Comparison of ENCODE assay signal across 16 mouse cellular contexts in the genomic region with DNA sequence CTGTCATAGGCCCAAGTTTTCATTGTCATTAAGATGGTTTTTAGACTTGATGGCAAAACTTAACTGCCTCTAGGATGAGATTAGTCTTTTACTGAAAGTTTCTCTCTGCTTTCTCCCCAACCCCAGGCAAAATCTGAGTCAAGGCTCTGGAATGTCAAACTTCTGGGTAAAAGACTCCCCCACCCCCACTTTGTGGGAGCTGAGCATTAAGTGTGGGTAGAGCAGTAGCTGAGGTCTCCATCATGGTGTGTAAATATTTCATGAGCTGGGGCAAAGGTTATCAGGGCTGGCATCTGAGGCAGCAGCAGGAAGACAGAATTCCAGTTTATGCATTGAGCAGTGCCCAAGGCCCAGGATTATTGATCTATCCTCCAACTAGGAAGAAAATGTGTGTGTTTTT.
A peak's percentile ranks its signal among the peaks of the same experiment; 100 is the strongest.
DNase-seq lines count a peak whose midpoint lies in the region; ATAC-seq lines count a peak whose summit lies in the region.
"Had no signal": no experiment of that assay in that cellular context is flagged by ENCODE, and none has a peak within 500 bp of the region (broad histone marks: within the 10 kb centered on the region; RNA-seq: fewer than 3 reads in every experiment).

No protein-coding gene starts in this region.

- no peak overlapping the region for H3K4me3 ChIP-seq in liver, embryonic 13.5 days (replicated peaks)
- H3K4me3 ChIP-seq: forebrain, embryonic 12.5 days; gastrocnemius, adult 2 months; heart, adult 2 months; limb, embryonic 13.5 days; neural tube, embryonic 12.5 days had no signal

- 0 out of 2 replicates have a peak, but pooled peaks have one; percentile 31 for ATAC-seq in liver, embryonic 13.5 days (ENCODE audit: low read depth)
- ATAC-seq: hindbrain, postnatal 0 days; midbrain, embryonic 16.5 days had no signal

- no peaks in the 10 kb centered on the region for H3K9me3 ChIP-seq in liver, embryonic 13.5 days (replicated peaks)
- H3K9me3 ChIP-seq: forebrain, embryonic 12.5 days; limb, embryonic 13.5 days; neural tube, embryonic 12.5 days had no signal

- H3K4me2 ChIP-seq in liver, embryonic 13.5 days: no peak overlapping the region
- H3K4me2 ChIP-seq: forebrain, embryonic 12.5 days; limb, embryonic 13.5 days; neural tube, embryonic 12.5 days had no signal

- H3K4me1 ChIP-seq in liver, embryonic 13.5 days (replicated peaks): no peaks in the 10 kb centered on the region
- H3K4me1 ChIP-seq: forebrain, embryonic 12.5 days; limb, embryonic 13.5 days; neural tube, embryonic 12.5 days had no signal

- no peaks in the 10 kb centered on the region for H3K27me3 ChIP-seq in liver, embryonic 13.5 days
- H3K27me3 ChIP-seq: forebrain, embryonic 12.5 days; limb, embryonic 13.5 days; neural tube, embryonic 12.5 days had no signal

- DNase-seq in kidney, postnatal 36 days: peak; percentile 4
- DNase-seq in kidney, adult 18-20 months: no peak
- peak; percentile 83 for DNase-seq in 3T3-L1 (ENCODE audit: low read depth, low spot score)
- DNase-seq in R1 (ENCODE audit: low read depth, low spot score): peak; percentile 1
- DNase-seq in liver, embryonic 13.5 days: no peak
- DNase-seq in frontal cortex, adult 2 months (ENCODE audit: extremely low spot score in 1 of 2, low spot score in 1 of 2): no peak
- no peak for DNase-seq in adrenal gland, postnatal 25 days
- DNase-seq: adrenal gland, postnatal 10 days; cerebellum, postnatal 10 days; gastrocnemius, adult 2 months; heart, adult 2 months had no signal

- no peak overlapping the region for H3K27ac ChIP-seq in liver, embryonic 13.5 days
- H3K27ac ChIP-seq: forebrain, embryonic 12.5 days; gastrocnemius, adult 2 months; heart, adult 2 months; hindbrain, postnatal 0 days; limb, embryonic 13.5 days; neural tube, embryonic 12.5 days had no signal

- H3K9ac ChIP-seq in liver, embryonic 13.5 days: no peak overlapping the region
- H3K9ac ChIP-seq: forebrain, embryonic 12.5 days; limb, embryonic 13.5 days; neural tube, embryonic 12.5 days had no signal

- no peaks in the 10 kb centered on the region for H3K36me3 ChIP-seq in liver, embryonic 13.5 days
- H3K36me3 ChIP-seq: forebrain, embryonic 12.5 days; limb, embryonic 13.5 days; neural tube, embryonic 12.5 days had no signal

Comparison
In these comparisons a context has a peak if more than half of its experiments do, and no peak if none do; other contexts are left out.
1. DNase-seq: peak in kidney, postnatal 36 days (2 of 2), 3T3-L1 (single experiment) and R1 (single experiment); none in kidney, adult 18-20 months (single experiment), liver, embryonic 13.5 days (single experiment), frontal cortex, adult 2 months (0 of 2) and adrenal gland, postnatal 25 days (single experiment).